Mouse (Mus musculus) neural tube, embryonic 12.5 days (tissue): ENCODE measurements around the gene A830031A19Rik. TPM values are rescaled to one million over a fixed set of nuclear protein-coding genes. Genes with fewer than 3 reads are reported as not detected.

Experiments
- ATAC-seq: fragments of 200-750 bp; cut with Nextera tagmentation; 2 replicates; pipeline ENCODE4 v1.8.0; 2017; ENCODE audit warnings: low read depth, mild to moderate bottlenecking, moderate TSS enrichment, moderate library complexity; ENCODE audit not compliant: low FRiP score
- H3K27ac ChIP-seq: fragments of 300-500 bp; sonication (generic); 2 replicates; pipeline ENCODE4 v1.5.1; 2016
- H3K27me3 ChIP-seq: fragments of 300-500 bp; sonication (generic); replicated peaks from 2 replicates; pipeline ENCODE4 v1.6.1; 2016; ENCODE audit warnings: mild to moderate bottlenecking
- H3K36me3 ChIP-seq: fragments of 300-500 bp; sonication (generic); 2 replicates; pipeline ENCODE4 v1.6.1; 2016; ENCODE audit warnings: mild to moderate bottlenecking
- H3K4me1 ChIP-seq: fragments of 300-500 bp; sonication (generic); 2 replicates; pipeline ENCODE4 v1.6.1; 2016
- H3K4me2 ChIP-seq: fragments of 300-500 bp; sonication (generic); replicated peaks from 2 replicates; pipeline ENCODE4 v1.6.1; 2016; ENCODE audit warnings: mild to moderate bottlenecking
- H3K4me3 ChIP-seq: fragments of 300-500 bp; sonication (generic); 2 replicates; pipeline ENCODE4 v1.5.1; 2016
- H3K9ac ChIP-seq: fragments of 300-500 bp; sonication (generic); 2 replicates; pipeline ENCODE4 v1.6.1; 2016; ENCODE audit warnings: mild to moderate bottlenecking
- H3K9me3 ChIP-seq: fragments of 300-500 bp; sonication (generic); 2 replicates; pipeline ENCODE4 v1.6.1; 2016; ENCODE audit warnings: mild to moderate bottlenecking
- WGBS: fragments of 180-500 bp; shearing (Covaris S2); methylation state at CpG from one replicate; pipeline ENCODE4 v1.1.7; 2016; 5-methylcytosine and 5-hydroxymethylcytosine counted together
- polyA plus RNA-seq: library from polyadenylated mRNA; unstranded; fragments of >200 nt; fragmentation: Nextera tagmentation; extraction: Ambion mirVana; gene quantifications from 2 replicates; pipeline ENCODE4 v1.2.1, GENCODE M21; 2016

A830031A19Rik gene
- not detected in 2 replicates for polyA plus RNA-seq

- 0% methylated on average over 11 of the region's 11 CpGs for WGBS
- H3K27ac ChIP-seq: peak within 1 kb of the TSS; percentile 79
- no peaks in the 10 kb centered on the region for H3K27me3 ChIP-seq
- H3K4me1 ChIP-seq: peaks cover 7% of the 10 kb centered on the region
- no peak for ATAC-seq
- no peaks in the 10 kb centered on the region for H3K9me3 ChIP-seq
- H3K9ac ChIP-seq: peak within 1 kb of the TSS; percentile 98
- H3K4me2 ChIP-seq: peak within 1 kb of the TSS; percentile 79
- no peaks in the 10 kb centered on the region for H3K36me3 ChIP-seq
- peak within 1 kb of the TSS; percentile 90 for H3K4me3 ChIP-seq
Measured at GRCm38 (mm10) chr11:24074634-24075104, at the start of gene A830031A19Rik. A830031A19Rik (minus strand) TSS chr11:24075054.

- H3K27ac ChIP-seq: no peak overlapping the region
- no peak overlapping the region for H3K9ac ChIP-seq
- WGBS: 83% methylated on average over 2 of the region's 2 CpGs
- no peaks in the 10 kb centered on the region for H3K27me3 ChIP-seq
- ATAC-seq: no peak
- H3K4me1 ChIP-seq: peaks cover 41% of the 10 kb centered on the region
- H3K36me3 ChIP-seq: no peaks in the 10 kb centered on the region
- H3K4me3 ChIP-seq: no peak overlapping the region
- no peak overlapping the region for H3K4me2 ChIP-seq
- H3K9me3 ChIP-seq: no peaks in the 10 kb centered on the region
Measured at GRCm38 (mm10) chr11:24123991-24124390, 49.1 kb upstream of the A830031A19Rik start.

DNA sequence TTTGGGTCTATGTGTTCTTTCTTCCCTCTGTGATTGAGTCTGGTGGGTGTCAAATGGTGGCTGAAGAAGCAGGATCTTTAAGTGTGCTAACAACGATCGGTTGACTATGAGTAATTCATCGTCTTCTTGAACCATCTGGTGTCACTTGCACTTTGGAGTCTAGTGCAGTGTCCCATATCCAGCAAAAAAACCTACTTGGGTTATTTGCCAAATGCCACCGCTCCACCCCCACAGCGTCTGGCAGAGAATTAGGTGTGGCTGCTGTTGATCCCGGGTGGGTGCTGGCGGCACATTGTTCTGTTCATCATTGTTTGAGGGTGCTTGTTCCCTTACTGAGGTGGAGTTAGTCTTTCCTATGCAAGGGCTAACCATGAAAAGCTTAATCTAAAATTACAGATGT is 48.0 kb upstream of the A830031A19Rik start:
- no peak for ATAC-seq
- Histone ChIP-seq H3K4me3 (no peak overlapping the region), H3K9me3 (no peaks in the 10 kb centered on the region), H3K27me3 (no peaks in the 10 kb centered on the region), H3K4me1 (peaks cover 49% of the 10 kb centered on the region), H3K9ac (no peak overlapping the region), H3K36me3 (peaks cover 2% of the 10 kb centered on the region; the same call in 1 of the 2 replicates), H3K4me2 (no peak overlapping the region), H3K27ac (no peak overlapping the region)
- 90% methylated on average over 7 of the region's 7 CpGs for WGBS

GRCm38 (mm10) chr11:24121136-24121535 is 46.3 kb upstream of the A830031A19Rik start:
- H3K4me1 ChIP-seq: peaks cover 47% of the 10 kb centered on the region
- no peak for ATAC-seq
- H3K36me3 ChIP-seq: peaks cover 13% of the 10 kb centered on the region; the same call in 1 of the 2 replicates
- no peak overlapping the region for H3K27ac ChIP-seq
- no peak overlapping the region for H3K9ac ChIP-seq
- H3K27me3 ChIP-seq: no peaks in the 10 kb centered on the region
- WGBS: 83% methylated on average over 9 of the region's 9 CpGs
- H3K4me3 ChIP-seq: no peak overlapping the region
- no peak overlapping the region for H3K4me2 ChIP-seq
- no peaks in the 10 kb centered on the region for H3K9me3 ChIP-seq

DNA sequence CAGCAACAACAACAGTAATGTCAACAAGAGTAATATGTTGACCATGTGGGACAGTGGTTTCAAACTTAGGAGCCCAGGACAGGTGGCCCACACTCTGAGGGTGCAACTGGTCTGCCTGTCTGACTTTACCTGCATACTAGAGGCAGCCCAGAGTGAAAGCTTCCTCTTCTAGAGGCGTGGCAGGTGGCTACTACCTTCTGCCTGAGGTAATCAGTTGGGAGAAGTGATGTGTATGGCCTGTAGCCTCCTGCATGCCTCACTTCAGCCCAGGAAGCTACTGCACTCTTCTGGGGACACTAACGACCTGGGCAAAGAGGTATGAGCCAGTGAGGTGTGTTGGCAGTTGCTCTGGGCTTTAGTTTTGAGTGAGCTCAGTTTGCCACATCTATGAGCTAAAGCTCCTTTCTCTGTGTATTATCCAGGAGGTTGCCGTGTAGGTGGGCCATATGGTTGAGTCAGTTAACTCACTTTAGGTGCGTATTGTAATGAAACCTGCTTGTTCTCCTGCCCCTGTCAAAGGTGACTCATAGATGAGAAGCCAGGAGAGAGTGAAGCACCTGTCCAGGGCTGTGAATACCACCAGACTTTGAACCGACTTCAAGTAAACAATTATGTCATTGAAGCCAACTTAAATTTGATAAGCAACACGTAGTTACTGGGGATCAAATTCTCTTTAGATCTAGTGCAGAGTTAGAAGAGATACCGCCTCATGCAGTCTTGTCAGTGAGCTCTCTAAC is 41.9 kb upstream of the A830031A19Rik start:
- Histone ChIP-seq H3K4me1 (peaks cover 50% of the 10 kb centered on the region), H3K9me3 (no peaks in the 10 kb centered on the region), H3K4me2 (no peak overlapping the region), H3K9ac (no peak overlapping the region), H3K27ac (no peak overlapping the region), H3K27me3 (no peaks in the 10 kb centered on the region), H3K36me3 (peaks cover 17% of the 10 kb centered on the region; the same call in 1 of the 2 replicates), H3K4me3 (no peak overlapping the region)
- no peak for ATAC-seq
- WGBS: 93% methylated on average over 7 of the region's 7 CpGs

- H3K4me1 ChIP-seq: peaks cover 49% of the 10 kb centered on the region
- no peaks in the 10 kb centered on the region for H3K27me3 ChIP-seq
- no peaks in the 10 kb centered on the region for H3K9me3 ChIP-seq
- no peak overlapping the region for H3K27ac ChIP-seq
- H3K36me3 ChIP-seq: peaks cover 17% of the 10 kb centered on the region; the same call in 1 of the 2 replicates
- H3K9ac ChIP-seq: no peak overlapping the region
- H3K4me3 ChIP-seq: no peak overlapping the region
- 94% methylated on average over 2 of the region's 2 CpGs for WGBS
- no peak for ATAC-seq
- no peak overlapping the region for H3K4me2 ChIP-seq
Measured at GRCm38 (mm10) chr11:24116041-24116440, 41.2 kb upstream of the A830031A19Rik start.

- H3K27ac ChIP-seq: no peak overlapping the region
- 71% methylated on average over 12 of the region's 12 CpGs for WGBS
- no peak overlapping the region for H3K4me3 ChIP-seq
- peaks cover 48% of the 10 kb centered on the region for H3K4me1 ChIP-seq
- H3K9ac ChIP-seq: no peak overlapping the region
- peaks cover 17% of the 10 kb centered on the region; the same call in 1 of the 2 replicates for H3K36me3 ChIP-seq
- no peaks in the 10 kb centered on the region for H3K27me3 ChIP-seq
- H3K9me3 ChIP-seq: no peaks in the 10 kb centered on the region
- ATAC-seq: no peak
- H3K4me2 ChIP-seq: no peak overlapping the region
Measured at GRCm38 (mm10) chr11:24115017-24115752, 40.3 kb upstream of the A830031A19Rik start.

- H3K4me3 ChIP-seq: no peak overlapping the region
- no peak overlapping the region for H3K4me2 ChIP-seq
- ATAC-seq: no peak
- peaks cover 6% of the 10 kb centered on the region; the same call in 1 of the 2 replicates for H3K36me3 ChIP-seq
- H3K27ac ChIP-seq: no peak overlapping the region
- no peak overlapping the region for H3K9ac ChIP-seq
- no peaks in the 10 kb centered on the region for H3K27me3 ChIP-seq
- 54% methylated on average over 6 of the region's 6 CpGs for WGBS
- no peaks in the 10 kb centered on the region for H3K9me3 ChIP-seq
- H3K4me1 ChIP-seq: peaks cover 37% of the 10 kb centered on the region
Measured at GRCm38 (mm10) chr11:24111720-24112119, 36.9 kb upstream of the A830031A19Rik start.

DNA sequence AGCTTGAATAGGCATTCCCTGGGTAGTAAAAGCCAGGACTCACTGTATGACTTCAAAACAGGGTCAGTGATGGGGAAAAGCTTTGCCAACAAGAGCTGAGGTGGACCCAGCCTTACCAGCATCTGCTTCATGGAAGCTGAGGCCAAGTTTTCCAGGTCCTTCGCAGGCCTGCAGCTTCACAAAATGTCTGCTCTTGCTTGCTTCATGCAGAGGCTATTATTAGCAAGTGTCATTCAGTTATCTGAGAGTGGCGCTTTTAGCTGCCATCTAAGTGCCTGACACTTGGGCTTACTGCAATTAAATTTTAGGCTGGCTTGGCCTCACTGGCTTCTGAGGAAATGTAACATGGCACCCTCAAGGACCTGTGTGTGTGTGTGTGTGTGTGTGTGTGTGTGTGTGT is 35.3 kb upstream of the A830031A19Rik start:
- Histone ChIP-seq H3K36me3 (no peaks in the 10 kb centered on the region; the same call in 1 of the 2 replicates), H3K27ac (no peak overlapping the region), H3K9ac (no peak overlapping the region), H3K4me1 (peaks cover 36% of the 10 kb centered on the region), H3K9me3 (no peaks in the 10 kb centered on the region), H3K4me2 (no peak overlapping the region), H3K4me3 (no peak overlapping the region), H3K27me3 (no peaks in the 10 kb centered on the region)
- 83% methylated on average over 2 of the region's 2 CpGs for WGBS
- no peak for ATAC-seq

DNA sequence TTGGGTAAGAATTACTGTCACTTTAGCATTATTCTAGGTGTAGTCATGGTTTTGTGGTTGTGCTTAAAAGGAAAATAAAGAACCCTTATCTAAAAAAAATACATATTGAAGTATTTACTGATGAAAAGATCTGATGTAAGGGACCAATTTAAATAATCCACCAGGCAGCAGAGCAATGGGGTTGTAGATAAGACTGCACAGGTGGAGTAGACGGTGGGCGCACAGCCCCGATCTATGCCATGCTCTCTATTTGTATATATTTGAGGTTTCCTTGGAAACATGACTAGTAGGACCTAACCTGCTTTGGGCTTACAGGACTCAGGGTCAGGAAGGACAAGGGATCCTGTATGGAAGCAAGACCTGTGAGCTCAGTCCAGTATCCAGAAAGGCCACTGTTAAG is 34.5 kb upstream of the A830031A19Rik start:
- no peak overlapping the region for H3K9ac ChIP-seq
- H3K4me2 ChIP-seq: no peak overlapping the region
- H3K36me3 ChIP-seq: no peaks in the 10 kb centered on the region; the same call in 1 of the 2 replicates
- no peak for ATAC-seq
- no peaks in the 10 kb centered on the region for H3K27me3 ChIP-seq
- H3K27ac ChIP-seq: no peak overlapping the region
- WGBS: 98% methylated on average over 3 of the region's 3 CpGs
- H3K4me3 ChIP-seq: no peak overlapping the region
- H3K9me3 ChIP-seq: no peaks in the 10 kb centered on the region
- H3K4me1 ChIP-seq: peaks cover 33% of the 10 kb centered on the region

DNA sequence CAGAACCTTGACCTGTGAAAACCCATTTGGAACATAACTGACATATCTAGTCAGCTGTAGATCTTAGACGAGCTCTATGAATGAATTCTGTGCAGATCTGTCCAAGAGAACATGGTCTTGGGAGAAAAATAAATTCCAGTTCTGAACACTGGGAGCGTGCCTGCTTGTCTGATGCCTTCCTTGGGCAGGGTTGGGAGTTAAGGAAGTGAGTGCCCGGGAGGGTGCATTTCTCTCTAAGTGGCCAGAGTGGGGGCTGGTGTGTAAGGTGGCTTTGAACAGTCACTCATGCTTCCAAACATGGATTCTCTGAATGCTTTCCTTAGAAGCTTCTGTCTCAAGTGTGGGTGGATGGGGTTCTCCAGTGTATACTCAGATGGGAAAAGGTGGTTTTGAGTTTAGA is 34.1 kb upstream of the A830031A19Rik start:
- Histone ChIP-seq H3K4me3 (no peak overlapping the region), H3K4me2 (no peak overlapping the region), H3K27ac (no peak overlapping the region), H3K9ac (no peak overlapping the region), H3K4me1 (peaks cover 33% of the 10 kb centered on the region), H3K27me3 (no peaks in the 10 kb centered on the region), H3K9me3 (no peaks in the 10 kb centered on the region), H3K36me3 (no peaks in the 10 kb centered on the region; the same call in 1 of the 2 replicates)
- ATAC-seq: no peak
- 83% methylated on average over 3 of the region's 3 CpGs for WGBS

GRCm38 (mm10) chr11:24107414-24107813 is 32.6 kb upstream of the A830031A19Rik start:
- H3K4me1 ChIP-seq: peaks cover 43% of the 10 kb centered on the region
- 85% methylated on average over 5 of the region's 5 CpGs for WGBS

More at GRCm38 (mm10) chr11:24107414-24107813, 32.6 kb upstream of the A830031A19Rik start:
- Histone ChIP-seq H3K27ac (no peak overlapping the region), H3K27me3 (no peaks in the 10 kb centered on the region), H3K4me2 (no peak overlapping the region), H3K4me3 (no peak overlapping the region), H3K36me3 (no peaks in the 10 kb centered on the region; the same call in 1 of the 2 replicates), H3K9ac (no peak overlapping the region), H3K9me3 (no peaks in the 10 kb centered on the region)
- ATAC-seq: no peak
